Mouse (Mus musculus): ENCODE measurements at regions not wholly inside any gene's neighbourhood (a gene's known extent, or its start where the extent isn't known, plus 50 kb on each side); places are given as distances from the start of the nearest gene placed in this dataset.

GRCm38 (mm10) chr10:51233592-51233991, 246.8 kb upstream of the Gm49339 start:
- Histone ChIP-seq H3K4me3 (no peak overlapping the region), H3K27ac (no peak overlapping the region), H3K9me3 (no peaks in the 10 kb centered on the region), H3K36me3 (no peaks in the 10 kb centered on the region), H3K27me3 (peaks cover 6% of the 10 kb centered on the region; the same call in 1 of the 2 replicates), H3K9ac (no peak overlapping the region), H3K4me1 (replicated peaks) (peaks cover 6% of the 10 kb centered on the region; the same call in 1 of the 2 replicates), H3K4me2 (no peak overlapping the region)
- WGBS = 80% methylated on average over 2 of the region's 2 CpGs
- ATAC-seq (ENCODE audit: low FRiP score) = no peak

- H3K36me3 ChIP-seq = no peaks in the 10 kb centered on the region
- ATAC-seq (ENCODE audit: low FRiP score) = peak; percentile 87
- no peak overlapping the region for H3K27ac ChIP-seq
- no peak overlapping the region for H3K4me3 ChIP-seq
- no peak overlapping the region for H3K9ac ChIP-seq
- WGBS = 32% methylated on average over 10 of the region's 10 CpGs
- no peaks in the 10 kb centered on the region for H3K9me3 ChIP-seq
- peaks cover 6% of the 10 kb centered on the region; the same call in 1 of the 2 replicates for H3K4me1 ChIP-seq (replicated peaks)
- peaks cover 10% of the 10 kb centered on the region; the same call in 1 of the 2 replicates for H3K27me3 ChIP-seq
- H3K4me2 ChIP-seq = no peak overlapping the region
These were observed 244.5 kb upstream of the Gm49339 start for GRCm38 (mm10) chr10:51235586-51236575.

- Histone ChIP-seq H3K27me3 (peaks cover 11% of the 10 kb centered on the region; the same call in 1 of the 2 replicates), H3K27ac (no peak overlapping the region), H3K4me3 (no peak overlapping the region), H3K9ac (no peak overlapping the region), H3K9me3 (no peaks in the 10 kb centered on the region), H3K36me3 (no peaks in the 10 kb centered on the region), H3K4me2 (no peak overlapping the region), H3K4me1 (replicated peaks) (peaks cover 6% of the 10 kb centered on the region; the same call in 1 of the 2 replicates)
- no peak for ATAC-seq (ENCODE audit: low FRiP score)
These were observed 242.3 kb upstream of the Gm49339 start for GRCm38 (mm10) chr10:51238103-51238502.

GRCm38 (mm10) chr10:51253439-51253838, 227.0 kb upstream of the Gm49339 start:
- 96% methylated on average over 1 of the region's 1 CpGs for WGBS
- Histone ChIP-seq H3K27ac (no peak overlapping the region), H3K4me1 (replicated peaks) (peaks cover 7% of the 10 kb centered on the region; the same call in 1 of the 2 replicates), H3K9ac (no peak overlapping the region), H3K27me3 (peaks cover 20% of the 10 kb centered on the region), H3K9me3 (peaks cover 3% of the 10 kb centered on the region; the same call in 1 of the 2 replicates), H3K4me2 (no peak overlapping the region), H3K36me3 (no peaks in the 10 kb centered on the region), H3K4me3 (no peak overlapping the region)
- no peak for ATAC-seq (ENCODE audit: low FRiP score)

- Histone ChIP-seq H3K36me3 (no peaks in the 10 kb centered on the region), H3K4me1 (replicated peaks) (peaks cover 7% of the 10 kb centered on the region; the same call in 1 of the 2 replicates), H3K9me3 (peaks cover 3% of the 10 kb centered on the region; the same call in 1 of the 2 replicates), H3K4me2 (no peak overlapping the region), H3K27me3 (peaks cover 29% of the 10 kb centered on the region), H3K4me3 (no peak overlapping the region), H3K9ac (no peak overlapping the region), H3K27ac (no peak overlapping the region)
- ATAC-seq (ENCODE audit: low FRiP score) = peak; percentile 54
- WGBS = 8% methylated on average over 4 of the region's 4 CpGs
These were observed 222.8 kb upstream of the Gm49339 start for GRCm38 (mm10) chr10:51257587-51258049.

- H3K4me2 ChIP-seq = no peak overlapping the region
- no peaks in the 10 kb centered on the region for H3K27me3 ChIP-seq
- H3K9ac ChIP-seq = no peak overlapping the region
- H3K27ac ChIP-seq = no peak overlapping the region
- H3K9me3 ChIP-seq = no peaks in the 10 kb centered on the region
- no peaks in the 10 kb centered on the region for H3K36me3 ChIP-seq
- ATAC-seq (ENCODE audit: low FRiP score) = no peak
- no peak overlapping the region for H3K4me3 ChIP-seq
- H3K4me1 ChIP-seq (replicated peaks) = no peaks in the 10 kb centered on the region
- 98% methylated on average over 1 of the region's 1 CpGs for WGBS
These were observed 209.0 kb upstream of the Gm49339 start for GRCm38 (mm10) chr10:51271364-51271763.

- no peak overlapping the region for H3K27ac ChIP-seq
- no peaks in the 10 kb centered on the region for H3K4me1 ChIP-seq (replicated peaks)
- H3K9me3 ChIP-seq = no peaks in the 10 kb centered on the region
- peaks cover 6% of the 10 kb centered on the region; the same call in 1 of the 2 replicates for H3K27me3 ChIP-seq
- H3K9ac ChIP-seq = no peak overlapping the region
- no peak overlapping the region for H3K4me3 ChIP-seq
- H3K36me3 ChIP-seq = no peaks in the 10 kb centered on the region
- ATAC-seq (ENCODE audit: low FRiP score) = no peak
- 70% methylated on average over 2 of the region's 2 CpGs for WGBS
- no peak overlapping the region for H3K4me2 ChIP-seq
These were observed 202.2 kb upstream of the Gm49339 start for GRCm38 (mm10) chr10:51278195-51278594.

- Histone ChIP-seq H3K4me3 (no peak overlapping the region), H3K27me3 (peaks cover 9% of the 10 kb centered on the region; the same call in 1 of the 2 replicates), H3K4me2 (no peak overlapping the region), H3K4me1 (replicated peaks) (no peaks in the 10 kb centered on the region), H3K9ac (no peak overlapping the region), H3K36me3 (no peaks in the 10 kb centered on the region), H3K27ac (no peak overlapping the region), H3K9me3 (no peaks in the 10 kb centered on the region)
- no peak for ATAC-seq (ENCODE audit: low FRiP score)
- WGBS = 81% methylated on average over 1 of the region's 1 CpGs
These were observed 198.0 kb upstream of the Gm49339 start for GRCm38 (mm10) chr10:51282451-51282850.

GRCm38 (mm10) chr10:51284538-51284937, 195.9 kb upstream of the Gm49339 start:
- ATAC-seq (ENCODE audit: low FRiP score) = no peak
- no peak overlapping the region for H3K27ac ChIP-seq

GRCm38 (mm10) chr10:51287852-51288251, 192.6 kb upstream of the Gm49339 start:
- no peak overlapping the region for H3K27ac ChIP-seq
- H3K9ac ChIP-seq = no peak overlapping the region
- H3K4me3 ChIP-seq = no peak overlapping the region
- H3K36me3 ChIP-seq = no peaks in the 10 kb centered on the region
- no peak for ATAC-seq (ENCODE audit: low FRiP score)
- H3K27me3 ChIP-seq = 0 out of 2 replicates have a peak, but pooled peaks cover 12% of the 10 kb centered on the region
- no peak overlapping the region for H3K4me2 ChIP-seq
- no peaks in the 10 kb centered on the region for H3K4me1 ChIP-seq (replicated peaks)
- 19% methylated on average over 4 of the region's 4 CpGs for WGBS
- H3K9me3 ChIP-seq = no peaks in the 10 kb centered on the region

More at GRCm38 (mm10) chr10:51284538-51284937, 195.9 kb upstream of the Gm49339 start:
- no peak overlapping the region for H3K4me2 ChIP-seq
- H3K9ac ChIP-seq = no peak overlapping the region
- no peaks in the 10 kb centered on the region for H3K36me3 ChIP-seq
- peaks cover 8% of the 10 kb centered on the region; the same call in 1 of the 2 replicates for H3K27me3 ChIP-seq
- H3K4me3 ChIP-seq = no peak overlapping the region
- H3K9me3 ChIP-seq = no peaks in the 10 kb centered on the region
- H3K4me1 ChIP-seq (replicated peaks) = no peaks in the 10 kb centered on the region

GRCm38 (mm10) chr10:51291412-51292207, 188.8 kb upstream of the Gm49339 start:
- WGBS = 40% methylated on average over 5 of the region's 5 CpGs
- H3K36me3 ChIP-seq = no peaks in the 10 kb centered on the region
- no peak overlapping the region for H3K27ac ChIP-seq
- no peak overlapping the region for H3K9ac ChIP-seq
- H3K4me3 ChIP-seq = no peak overlapping the region
- H3K9me3 ChIP-seq = no peaks in the 10 kb centered on the region
- peak; percentile 89 for ATAC-seq (ENCODE audit: low FRiP score)
- H3K4me1 ChIP-seq (replicated peaks) = no peaks in the 10 kb centered on the region
- 0 out of 2 replicates have a peak, but pooled peaks cover 9% of the 10 kb centered on the region for H3K27me3 ChIP-seq
- H3K4me2 ChIP-seq = no peak overlapping the region

GRCm38 (mm10) chr10:51312814-51313213, 167.6 kb upstream of the Gm49339 start:
- H3K4me3 ChIP-seq = no peak overlapping the region
- H3K4me1 ChIP-seq (replicated peaks) = no peaks in the 10 kb centered on the region
- H3K27ac ChIP-seq = no peak overlapping the region
- H3K36me3 ChIP-seq = no peaks in the 10 kb centered on the region
- no peaks in the 10 kb centered on the region for H3K9me3 ChIP-seq
- H3K4me2 ChIP-seq = no peak overlapping the region
- no peak for ATAC-seq (ENCODE audit: low FRiP score)
- H3K27me3 ChIP-seq = no peaks in the 10 kb centered on the region
- no peak overlapping the region for H3K9ac ChIP-seq
